Mouse (Mus musculus) midbrain, embryonic 12.5 days (tissue): ENCODE measurements around the gene Arhgef10l. TPM values are rescaled to one million over a fixed set of nuclear protein-coding genes. Genes with fewer than 3 reads are reported as not detected.

Experiments used
- ATAC-seq: fragments of 200-750 bp; cut with Nextera tagmentation; 2 replicates; pipeline ENCODE4 v1.8.0; 2017; ENCODE audit warnings: low read depth, moderate TSS enrichment, moderate library complexity; ENCODE audit not compliant: low FRiP score
- H3K27ac ChIP-seq: fragments of 300-500 bp; sonication (generic); replicated peaks from 2 replicates; pipeline ENCODE4 v1.5.1; 2016; ENCODE audit warnings: mild to moderate bottlenecking
- H3K27me3 ChIP-seq: fragments of 300-500 bp; sonication (generic); 2 replicates; pipeline ENCODE4 v1.6.1; 2016; ENCODE audit warnings: mild to moderate bottlenecking
- H3K36me3 ChIP-seq: fragments of 300-500 bp; sonication (generic); 2 replicates; pipeline ENCODE4 v1.6.1; 2016
- H3K4me1 ChIP-seq: fragments of 300-500 bp; sonication (generic); 2 replicates; pipeline ENCODE4 v1.6.1; 2016
- H3K4me2 ChIP-seq: fragments of 300-500 bp; sonication (generic); replicated peaks from 2 replicates; pipeline ENCODE4 v1.6.1; 2016; ENCODE audit warnings: mild to moderate bottlenecking, moderate library complexity
- H3K4me3 ChIP-seq: fragments of 300-500 bp; sonication (generic); 2 replicates; pipeline ENCODE4 v1.5.1; 2016; ENCODE audit warnings: mild to moderate bottlenecking
- H3K9ac ChIP-seq: fragments of 300-500 bp; sonication (generic); replicated peaks from 2 replicates; pipeline ENCODE4 v1.6.1; 2016; ENCODE audit warnings: mild to moderate bottlenecking, moderate library complexity
- H3K9me3 ChIP-seq: fragments of 300-500 bp; sonication (generic); 2 replicates; pipeline ENCODE4 v1.6.1; 2016; ENCODE audit warnings: mild to moderate bottlenecking
- WGBS: fragments of 180-500 bp; shearing (Covaris S2); methylation state at CpG from one replicate; pipeline ENCODE4 v1.1.7; 2016; 5-methylcytosine and 5-hydroxymethylcytosine counted together
- polyA plus RNA-seq: library from polyadenylated mRNA; unstranded; fragments of >200 nt; fragmentation: Nextera tagmentation; extraction: Ambion mirVana; gene quantifications from 2 replicates; pipeline ENCODE4 v1.2.1, GENCODE M21; 2016

The Arhgef10l gene
- polyA plus RNA-seq, 1 experiment from 2014 or later = 36.5 TPM

DNA sequence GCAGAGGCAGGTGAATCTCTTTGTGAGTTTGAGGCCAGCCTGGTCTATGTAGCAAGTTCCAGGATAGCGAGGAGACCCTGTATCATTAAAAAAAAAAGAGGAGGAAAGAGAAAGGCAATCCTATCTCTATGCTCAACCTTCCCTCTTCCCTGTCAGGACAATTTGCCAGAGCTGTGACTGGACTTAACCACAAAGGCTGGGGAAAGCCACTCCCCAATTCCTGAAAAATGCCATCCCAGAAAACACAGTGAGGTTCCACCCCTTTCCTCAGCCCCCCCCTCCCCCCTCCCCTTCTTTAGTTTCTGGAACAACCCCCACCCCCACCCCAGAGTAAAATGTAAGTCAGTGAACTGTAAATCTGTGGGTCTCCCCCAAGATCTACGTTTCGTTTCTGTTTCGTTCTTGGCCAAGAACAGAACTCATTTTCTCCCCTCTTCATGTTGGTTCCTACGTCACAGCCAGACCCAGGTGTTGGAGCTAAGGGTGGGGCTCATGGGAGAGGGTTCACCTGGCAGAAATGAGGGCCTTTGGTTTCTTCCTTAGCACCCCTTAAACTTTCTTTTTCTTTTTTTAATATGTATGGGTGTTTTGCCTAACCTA lies 23.1 kb upstream of the Arhgef10l start:
- peaks cover 12% of the 10 kb centered on the region for H3K4me1 ChIP-seq
- no peak overlapping the region for H3K4me2 ChIP-seq
- WGBS = 92% methylated on average over 5 of the region's 5 CpGs

DNA sequence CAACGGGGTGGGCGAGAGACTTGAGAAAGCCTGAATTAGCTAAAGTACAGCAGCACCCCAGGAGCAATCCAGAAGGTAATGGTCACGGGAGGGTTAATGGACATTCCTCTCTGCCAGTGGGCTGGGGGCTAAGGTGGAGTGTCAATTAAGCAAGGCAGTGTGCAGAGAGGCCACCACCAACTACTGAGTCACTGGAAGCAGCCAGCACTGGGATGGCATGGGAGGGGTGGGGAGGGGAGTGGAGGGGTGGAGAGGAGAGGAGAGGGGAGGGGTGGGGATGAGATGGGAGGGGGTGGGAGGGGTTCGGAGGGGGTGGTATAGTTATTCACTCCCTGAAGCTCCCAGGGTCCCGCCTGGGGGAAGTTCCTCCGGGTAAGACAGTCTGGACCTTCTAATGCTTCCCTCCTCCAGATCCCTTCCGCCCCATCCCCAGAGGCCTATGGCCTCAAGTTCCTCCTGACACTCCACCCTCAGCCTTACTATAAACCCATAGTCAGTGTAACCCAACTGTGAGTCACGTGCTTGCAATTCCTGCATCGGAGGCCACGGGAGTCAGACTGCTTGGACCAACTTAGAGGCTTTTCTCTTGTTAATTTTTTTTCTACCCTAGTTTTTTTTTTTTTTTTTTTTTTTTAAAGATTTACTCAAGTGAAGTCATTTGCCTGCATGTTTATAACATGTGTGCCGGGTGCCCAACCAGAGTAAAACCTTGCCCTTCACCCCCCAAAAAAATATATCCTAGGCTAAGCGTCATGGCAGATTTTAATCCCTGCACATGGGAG lies 22.4 kb upstream of the Arhgef10l start:
- WGBS = 67% methylated on average over 11 of the region's 12 CpGs
- no peak for ATAC-seq
- peaks cover 14% of the 10 kb centered on the region; the same call in 1 of the 2 replicates for H3K27me3 ChIP-seq
- no peak overlapping the region for H3K27ac ChIP-seq
- no peak overlapping the region for H3K4me3 ChIP-seq
- no peaks in the 10 kb centered on the region for H3K36me3 ChIP-seq
- peaks cover 16% of the 10 kb centered on the region for H3K4me1 ChIP-seq
- no peak overlapping the region for H3K4me2 ChIP-seq
- no peak overlapping the region for H3K9ac ChIP-seq
- no peaks in the 10 kb centered on the region for H3K9me3 ChIP-seq

More for the DNA sequence above, 23.1 kb upstream of the Arhgef10l start:
- Histone ChIP-seq H3K9ac (no peak overlapping the region), H3K36me3 (no peaks in the 10 kb centered on the region), H3K9me3 (no peaks in the 10 kb centered on the region), H3K27me3 (peaks cover 14% of the 10 kb centered on the region; the same call in 1 of the 2 replicates), H3K27ac (no peak overlapping the region), H3K4me3 (no peak overlapping the region)
- no peak for ATAC-seq

DNA sequence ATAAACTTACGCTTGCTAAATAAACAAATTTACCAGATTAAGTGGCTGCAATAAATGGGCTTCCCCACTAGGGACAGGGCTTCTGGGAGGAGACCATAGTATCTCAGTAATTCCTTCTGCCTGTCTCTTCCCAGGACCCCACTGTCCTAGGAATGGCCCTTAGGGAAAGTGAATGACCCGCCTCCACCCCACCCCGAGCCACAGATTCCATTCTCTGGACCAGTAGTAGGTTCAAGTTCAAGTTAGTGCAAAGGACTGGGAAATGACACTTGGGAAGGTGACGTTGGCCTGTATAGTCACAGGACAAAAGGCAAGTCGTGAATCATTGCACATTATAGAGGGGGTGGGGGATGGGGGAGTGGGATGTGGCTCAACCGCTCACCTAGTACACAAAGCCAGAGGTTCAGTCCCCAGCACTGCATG lies 19.1 kb upstream of the Arhgef10l start:
- H3K27me3 ChIP-seq = peaks cover 10% of the 10 kb centered on the region; the same call in 1 of the 2 replicates
- H3K4me1 ChIP-seq = peaks cover 16% of the 10 kb centered on the region
- no peak overlapping the region for H3K4me3 ChIP-seq
- no peak for ATAC-seq
- 67% methylated on average over 6 of the region's 6 CpGs for WGBS
- no peaks in the 10 kb centered on the region for H3K36me3 ChIP-seq
- no peak overlapping the region for H3K4me2 ChIP-seq
- H3K9ac ChIP-seq = no peak overlapping the region
- no peaks in the 10 kb centered on the region for H3K9me3 ChIP-seq
- H3K27ac ChIP-seq = no peak overlapping the region

DNA sequence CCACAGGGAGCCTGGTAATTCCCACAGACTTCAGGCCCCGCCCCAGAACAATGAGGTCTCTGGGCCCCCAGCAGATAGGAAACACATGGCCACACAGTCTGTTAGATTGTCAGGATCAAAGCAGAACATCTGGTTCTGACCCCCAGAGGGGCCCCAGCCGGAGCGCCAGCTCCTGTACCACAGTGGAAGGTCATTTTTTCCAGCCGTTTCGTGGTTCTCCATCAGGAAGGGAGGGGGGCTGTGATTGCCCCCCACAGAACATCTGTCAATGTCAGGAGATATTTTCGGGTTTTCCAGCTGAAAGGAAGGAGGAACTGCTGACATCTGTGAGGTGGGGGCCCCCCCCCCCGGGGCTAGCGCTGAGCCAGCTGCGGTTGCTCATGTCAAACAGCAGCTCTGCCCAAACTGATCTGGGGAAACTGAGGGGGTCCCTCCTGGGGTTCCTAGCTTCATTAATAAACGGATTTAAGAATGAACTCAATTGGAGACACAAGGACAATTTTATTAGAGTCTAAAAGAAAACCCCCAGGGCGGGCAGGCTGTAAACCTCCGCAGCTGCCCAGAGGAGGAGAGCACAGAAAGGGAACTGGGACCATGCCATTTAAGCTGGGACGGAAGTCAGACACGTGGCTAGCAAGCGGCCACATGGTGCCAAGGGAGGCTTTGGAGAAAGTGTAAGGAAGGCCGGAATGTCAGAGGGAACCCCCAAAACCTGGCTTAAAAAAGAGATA lies 18.5 kb upstream of the Arhgef10l start:
- Histone ChIP-seq H3K9ac (no peak overlapping the region), H3K9me3 (no peaks in the 10 kb centered on the region), H3K27ac (no peak overlapping the region), H3K4me1 (peaks cover 20% of the 10 kb centered on the region), H3K4me3 (no peak overlapping the region), H3K4me2 (peak overlapping the region; percentile 29), H3K36me3 (no peaks in the 10 kb centered on the region), H3K27me3 (peaks cover 10% of the 10 kb centered on the region; the same call in 1 of the 2 replicates)
- 21% methylated on average over 16 of the region's 16 CpGs for WGBS
- ATAC-seq = no peak

DNA sequence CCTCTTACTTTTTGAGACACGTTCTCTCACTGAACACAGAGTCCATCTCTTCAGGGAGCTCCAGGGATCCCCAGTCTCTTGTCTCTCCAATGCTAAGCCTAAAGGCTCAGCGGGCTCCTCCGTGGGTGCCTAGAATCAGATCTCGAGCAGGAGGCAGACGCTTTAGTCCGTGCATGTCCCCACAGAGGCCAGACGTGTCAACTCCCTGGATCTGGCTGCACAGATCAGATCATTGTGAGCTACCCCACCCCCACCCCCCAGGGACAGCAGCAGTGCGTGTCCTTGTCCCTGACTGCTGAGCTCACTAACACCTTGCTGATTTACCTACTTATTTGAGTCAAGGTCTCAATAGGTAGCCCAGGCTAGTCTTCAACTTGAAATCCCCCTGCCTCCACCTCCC lies 17.8 kb upstream of the Arhgef10l start:
- Histone ChIP-seq H3K4me2 (no peak overlapping the region), H3K36me3 (no peaks in the 10 kb centered on the region), H3K4me1 (peaks cover 20% of the 10 kb centered on the region), H3K27ac (no peak overlapping the region), H3K9ac (no peak overlapping the region), H3K4me3 (no peak overlapping the region), H3K9me3 (no peaks in the 10 kb centered on the region), H3K27me3 (peaks cover 10% of the 10 kb centered on the region; the same call in 1 of the 2 replicates)
- 46% methylated on average over 8 of the region's 8 CpGs for WGBS
- peak; percentile 41; the same call in 1 of the 2 replicates for ATAC-seq

DNA sequence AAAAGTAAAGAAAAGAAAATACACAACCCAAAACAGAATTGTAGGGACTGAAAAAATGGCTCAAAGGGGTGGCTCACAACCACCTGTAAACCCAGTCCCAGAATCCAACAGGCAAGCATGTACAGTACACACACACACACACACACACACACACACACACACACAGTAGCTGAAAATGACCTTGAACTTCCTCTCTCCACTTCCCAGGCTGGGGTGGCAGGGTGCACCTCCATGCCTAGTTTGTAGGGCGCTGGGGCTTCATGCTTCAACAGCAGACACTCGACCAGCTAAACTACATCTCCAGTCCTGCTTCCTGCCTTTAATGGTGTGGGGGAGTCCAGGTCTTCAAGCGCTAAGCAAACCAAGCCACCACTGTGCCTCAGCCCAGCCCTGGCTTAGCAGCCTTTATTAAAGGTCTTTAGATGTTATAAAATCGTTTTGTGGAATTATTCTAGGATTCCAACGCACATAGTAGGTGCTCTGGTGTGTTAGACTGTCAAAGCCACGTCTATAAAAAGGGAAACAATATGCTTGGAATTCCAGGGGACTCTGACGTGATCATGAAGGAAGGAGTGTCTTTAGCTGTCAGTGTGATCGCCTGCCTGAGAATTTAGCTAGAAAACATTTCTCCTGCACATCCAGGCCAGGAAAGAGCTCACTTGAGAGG lies 15.1 kb upstream of the Arhgef10l start:
- ATAC-seq = no peak
- Histone ChIP-seq H3K4me2 (no peak overlapping the region), H3K27me3 (peaks cover 8% of the 10 kb centered on the region; the same call in 1 of the 2 replicates), H3K9me3 (no peaks in the 10 kb centered on the region), H3K36me3 (no peaks in the 10 kb centered on the region), H3K4me1 (peaks cover 15% of the 10 kb centered on the region), H3K9ac (no peak overlapping the region), H3K27ac (no peak overlapping the region), H3K4me3 (no peak overlapping the region)
- 68% methylated on average over 8 of the region's 8 CpGs for WGBS

DNA sequence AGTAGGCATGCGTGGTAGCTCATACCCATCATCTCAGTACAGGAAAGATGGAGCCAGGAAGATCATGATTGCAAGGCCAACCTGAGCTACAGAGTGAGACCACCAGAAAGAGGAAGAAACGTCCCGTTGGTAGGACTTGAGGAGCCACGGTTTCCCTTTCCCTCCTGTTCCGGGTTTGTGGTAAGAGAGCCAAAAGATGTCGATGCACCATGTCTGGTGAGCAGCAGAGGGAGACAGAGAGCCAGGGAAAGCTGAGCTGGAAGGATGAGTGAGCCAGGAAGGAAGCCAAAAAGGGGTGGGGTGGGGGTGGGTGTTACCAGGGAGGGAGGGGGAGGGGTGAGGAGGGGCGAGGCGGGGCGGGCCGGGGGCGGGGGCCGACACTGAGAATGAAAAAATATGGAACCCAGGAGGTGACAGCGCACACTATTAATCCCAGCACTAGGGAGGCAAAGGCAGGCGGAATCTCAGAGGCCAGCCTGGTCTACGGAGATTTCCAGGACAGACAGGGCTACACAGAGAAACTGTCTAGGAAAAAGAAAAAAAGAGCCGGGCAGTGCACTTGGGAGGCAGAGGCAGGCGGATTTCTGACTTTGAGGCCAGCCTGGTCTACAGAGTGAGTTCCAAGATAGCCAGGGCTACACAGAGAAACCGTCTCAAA lies 14.0 kb upstream of the Arhgef10l start:
- Histone ChIP-seq H3K4me2 (0 out of 2 replicates have a peak overlapping the region, but pooled peaks have one; percentile 21), H3K4me3 (no peak overlapping the region), H3K27me3 (no peaks in the 10 kb centered on the region), H3K9me3 (no peaks in the 10 kb centered on the region), H3K9ac (no peak overlapping the region), H3K4me1 (peaks cover 15% of the 10 kb centered on the region), H3K27ac (no peak overlapping the region), H3K36me3 (no peaks in the 10 kb centered on the region)
- ATAC-seq = no peak
- 42% methylated on average over 12 of the region's 18 CpGs for WGBS

DNA sequence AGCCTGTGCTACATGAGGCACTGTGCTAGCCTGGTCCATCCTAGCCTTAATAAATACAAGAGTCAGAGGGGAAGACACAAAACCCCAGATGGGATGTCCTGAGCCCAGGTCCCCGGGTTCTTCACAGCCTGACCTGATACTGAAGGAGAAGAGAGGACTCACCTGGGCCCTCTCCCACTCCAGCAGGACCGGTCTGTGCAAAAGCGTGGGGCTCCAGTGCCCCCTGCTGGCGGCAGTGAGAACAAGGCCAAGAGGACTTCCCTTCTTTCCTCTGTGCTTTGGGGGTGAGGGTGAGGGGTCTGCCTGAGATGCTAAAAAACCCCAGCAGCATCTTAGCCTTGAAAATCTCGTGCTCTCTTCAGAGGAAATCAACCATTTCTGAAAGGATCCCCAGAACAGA lies 13.2 kb upstream of the Arhgef10l start:
- ATAC-seq = no peak
- Histone ChIP-seq H3K4me2 (no peak overlapping the region), H3K9me3 (no peaks in the 10 kb centered on the region), H3K36me3 (no peaks in the 10 kb centered on the region), H3K27me3 (no peaks in the 10 kb centered on the region), H3K4me3 (no peak overlapping the region), H3K27ac (no peak overlapping the region), H3K9ac (no peak overlapping the region), H3K4me1 (peaks cover 13% of the 10 kb centered on the region)
- 10% methylated on average over 5 of the region's 5 CpGs for WGBS

DNA sequence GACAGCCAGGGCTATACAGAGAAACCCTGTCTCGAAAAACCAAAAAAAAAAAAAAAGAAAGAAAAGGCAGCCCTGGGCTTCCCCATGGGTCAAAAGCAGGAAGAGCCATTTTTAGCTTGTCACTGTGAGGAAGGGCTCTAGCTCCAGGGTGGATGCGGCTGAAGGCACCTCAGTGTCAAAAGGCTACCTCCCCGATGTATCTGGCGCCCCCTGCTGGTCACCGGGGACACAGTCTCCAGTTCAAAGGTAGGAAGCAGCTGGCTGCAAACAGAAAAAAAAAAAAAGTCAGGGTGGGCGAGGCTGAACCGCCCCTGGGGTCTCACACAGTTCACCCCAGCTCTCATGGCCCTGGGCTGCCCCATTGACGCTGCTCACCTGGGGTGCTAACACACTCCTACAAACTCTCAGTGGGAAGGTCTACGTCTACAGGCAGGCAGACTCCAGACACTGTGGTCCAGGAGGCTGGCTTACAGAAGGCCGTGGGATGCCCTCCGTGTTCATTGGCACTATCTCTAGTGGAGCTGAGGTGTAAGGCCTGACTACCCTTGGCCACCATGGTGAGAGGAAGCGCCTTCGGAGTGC lies 8.6 kb upstream of the Arhgef10l start:
- Histone ChIP-seq H3K27ac (no peak overlapping the region), H3K4me1 (peaks cover 5% of the 10 kb centered on the region; the same call in 1 of the 2 replicates), H3K9me3 (no peaks in the 10 kb centered on the region), H3K27me3 (no peaks in the 10 kb centered on the region), H3K36me3 (no peaks in the 10 kb centered on the region), H3K4me3 (no peak overlapping the region), H3K4me2 (no peak overlapping the region), H3K9ac (no peak overlapping the region)
- ATAC-seq = peak; percentile 56; the same call in 1 of the 2 replicates
- 38% methylated on average over 12 of the region's 13 CpGs for WGBS

DNA sequence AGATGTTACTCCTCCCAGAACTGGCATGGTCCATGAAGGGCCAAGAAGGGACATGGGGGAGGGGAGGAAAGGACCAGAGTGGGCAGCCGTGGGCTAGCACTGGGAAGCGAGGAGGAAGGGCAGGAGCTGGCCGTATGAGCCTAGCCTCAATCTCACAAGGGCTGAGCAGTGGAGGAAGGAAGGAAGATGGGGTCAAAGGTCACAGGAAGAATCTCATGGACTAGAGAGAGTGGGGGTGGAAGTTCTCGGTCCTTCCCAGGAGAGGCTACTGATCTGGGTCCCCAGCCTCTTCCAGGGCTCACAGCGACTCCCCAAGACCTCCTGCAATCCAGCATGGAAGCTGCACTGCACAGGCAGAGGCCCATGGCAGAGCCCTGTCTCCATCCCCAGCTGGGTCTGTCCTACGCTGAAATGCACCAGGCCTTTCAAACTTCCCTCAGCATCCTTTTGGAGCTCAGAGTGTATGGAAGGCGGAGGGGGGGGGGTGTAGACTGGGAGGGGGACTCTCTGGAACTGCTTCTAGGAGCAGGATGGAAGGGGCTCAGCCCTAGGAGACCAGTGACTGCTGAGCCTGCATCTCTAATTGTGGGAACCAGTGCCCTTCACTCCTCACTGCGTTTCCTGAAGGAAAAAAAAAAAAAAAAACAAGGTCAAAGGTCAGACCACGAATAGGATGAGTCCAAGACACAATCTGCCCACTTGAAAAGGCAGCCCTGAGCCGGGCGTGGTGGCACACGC lies 7.9 kb upstream of the Arhgef10l start:
- peaks cover 3% of the 10 kb centered on the region; the same call in 1 of the 2 replicates for H3K4me1 ChIP-seq
- H3K27me3 ChIP-seq = no peaks in the 10 kb centered on the region
- H3K4me3 ChIP-seq = no peak overlapping the region
- H3K9me3 ChIP-seq = no peaks in the 10 kb centered on the region
- H3K4me2 ChIP-seq = no peak overlapping the region
- no peak overlapping the region; the same call in 1 of the 2 replicates for H3K27ac ChIP-seq
- WGBS = 42% methylated on average over 12 of the region's 12 CpGs
- ATAC-seq = no peak
- H3K36me3 ChIP-seq = no peaks in the 10 kb centered on the region
- no peak overlapping the region for H3K9ac ChIP-seq
